Mouse (Mus musculus) mesoderm, embryonic 11.5 days (tissue): Measurements from ENCODE around the gene Camta1.

ENCODE experiments used
- DNase-seq: peaks from one replicate; pipeline ENCODE4 v3.0.0-alpha.2; 2012; ENCODE audit warnings: low read depth, low spot score

Gene Camta1

DNA sequence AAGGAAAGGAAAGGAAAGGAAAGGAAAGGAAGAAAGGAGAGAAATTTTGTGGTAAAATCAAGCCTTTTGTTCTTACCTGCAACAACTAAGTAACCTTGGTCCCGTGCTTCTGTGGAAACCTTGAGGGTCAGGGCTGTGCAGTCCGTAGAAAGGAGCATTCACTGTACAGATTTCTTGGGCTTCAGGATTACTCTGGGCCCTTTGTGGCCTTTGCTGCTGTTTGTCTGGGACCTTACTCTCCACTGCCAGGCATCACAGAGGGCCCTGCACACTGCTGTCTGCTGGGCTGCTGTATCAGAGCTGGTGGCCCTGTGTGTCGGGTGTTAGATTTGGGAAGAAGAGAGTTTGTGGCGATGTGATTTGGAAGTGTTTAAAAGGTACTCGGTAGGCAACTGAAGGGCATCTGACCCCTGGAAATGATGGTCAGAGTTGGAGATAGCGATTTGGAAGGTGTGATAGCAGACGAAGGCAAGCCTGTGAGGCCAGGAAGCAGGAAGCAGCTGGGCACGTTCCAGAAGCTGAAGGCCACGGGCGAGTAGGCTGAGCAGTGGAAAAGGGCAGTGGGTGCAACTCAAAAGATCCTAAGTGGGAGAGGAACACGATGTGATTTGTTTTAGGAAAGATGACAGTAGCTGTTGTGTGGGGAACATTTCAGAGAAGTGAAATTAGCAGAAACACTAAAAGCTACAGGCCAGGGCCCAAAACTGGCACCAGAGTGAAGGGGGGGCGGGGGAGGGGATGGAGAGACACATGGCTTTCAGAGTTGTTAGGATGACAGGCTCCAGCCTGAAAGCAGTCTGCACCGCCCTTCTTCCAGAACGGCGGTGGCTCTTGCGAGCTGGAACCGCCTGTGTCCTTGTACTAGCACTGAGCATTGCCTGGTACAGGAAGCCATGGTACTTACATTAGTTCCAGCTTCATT is 992.1 kb downstream of the Camta1 start:
- DNase-seq: no peak

DNA sequence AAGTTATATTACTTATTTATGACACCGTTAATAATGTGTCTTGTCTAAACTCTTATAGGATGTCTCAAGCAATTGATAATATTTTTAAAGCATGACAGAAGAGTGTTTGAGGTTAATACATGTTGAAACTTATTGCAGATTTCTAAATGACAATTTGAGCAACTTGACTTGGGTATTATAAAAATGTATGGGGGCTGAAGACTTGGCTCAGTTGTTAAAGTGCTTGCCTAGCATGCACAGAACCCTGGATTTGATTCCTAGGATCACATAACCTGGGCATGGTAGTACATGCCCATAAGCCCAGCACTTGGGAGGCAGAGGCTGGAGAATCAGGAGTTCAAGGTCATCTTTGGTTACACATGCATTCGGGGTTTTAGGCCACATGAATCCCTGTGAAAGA is 992.8 kb downstream of the Camta1 start:
- no peak for DNase-seq

DNA sequence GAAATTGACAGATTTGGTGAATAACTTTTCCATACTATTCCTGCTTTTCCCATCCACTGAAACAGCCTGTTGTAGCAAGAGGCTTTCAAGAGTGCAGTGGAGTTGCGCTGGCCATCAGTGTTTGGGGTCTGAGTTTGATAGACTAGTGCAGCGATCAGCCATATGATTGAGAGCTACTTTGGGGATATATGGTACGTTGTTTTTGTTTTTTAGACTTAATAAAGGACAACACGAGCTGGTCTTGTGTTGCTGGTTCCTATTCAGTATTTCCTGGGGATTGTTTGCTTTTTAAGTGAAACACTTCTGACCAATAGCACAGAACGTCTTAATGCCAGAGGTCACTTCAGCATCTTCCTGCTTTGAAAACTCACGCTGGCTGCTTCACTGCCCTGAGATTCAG is 993.5 kb downstream of the Camta1 start:
- DNase-seq: no peak
